Mouse (Mus musculus): ENCODE measurements around the gene Tmem130.

The Tmem130 gene

DNA sequence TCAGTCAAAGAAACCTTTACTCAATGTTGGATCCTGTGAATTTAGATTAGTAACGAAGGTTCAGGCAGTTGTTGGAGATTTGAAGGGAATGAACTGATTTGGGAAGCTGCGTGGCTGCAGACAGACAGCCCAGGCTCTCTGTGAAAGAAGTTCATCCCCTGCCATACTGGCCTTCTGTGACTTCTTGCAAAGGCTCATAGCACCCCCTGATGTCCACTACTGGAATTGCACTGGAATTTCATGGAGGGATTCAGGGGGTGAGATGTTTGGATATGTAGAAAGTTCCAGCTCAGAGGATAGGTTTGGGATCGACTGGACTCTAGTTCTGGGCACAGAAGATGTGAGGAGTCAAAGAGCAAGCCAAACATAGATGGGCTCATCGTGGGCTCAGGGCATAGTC, 27.7 kb downstream of the Tmem130 start:
- in situ Hi-C loops (cut with MboI) = loop anchor here (25.0 kb wide), 3 partner anchors 347 to 697 kb away; partner anchors contain the start of genes Bri3 and Ocm

GRCm38 (mm10) chr5:144729216-144729615, 32.4 kb downstream of the Tmem130 start:
- in situ Hi-C loops (cut with MboI) = loop anchor here (25.0 kb wide), 3 partner anchors 342 to 692 kb away; partner anchors contain the start of genes Bri3 and Ocm

- in situ Hi-C loops (cut with MboI) = loop anchor here (25.0 kb wide), 3 partner anchors 341 to 691 kb away; partner anchors contain the start of genes Bri3 and Ocm
These were observed 33.4 kb downstream of the Tmem130 start for GRCm38 (mm10) chr5:144728237-144728636.

DNA sequence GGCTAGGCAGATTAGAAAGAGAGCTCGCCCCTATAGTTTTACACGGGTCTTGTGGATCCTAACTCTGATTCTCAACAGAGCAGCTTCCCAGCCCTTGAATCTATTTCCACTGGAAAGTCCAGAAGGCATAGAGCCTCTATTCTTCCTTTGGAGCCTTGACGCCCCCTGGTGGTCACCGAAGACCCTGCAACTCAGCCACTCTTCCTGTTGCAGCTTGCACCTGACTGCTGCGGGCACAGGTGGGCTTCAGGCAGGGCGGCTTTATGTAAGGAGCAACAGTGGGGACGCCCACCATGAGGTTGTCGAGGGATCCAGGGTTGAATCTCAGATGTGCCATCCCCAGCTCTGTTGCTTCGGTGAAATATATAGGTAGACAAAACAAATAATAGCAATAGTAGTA, 34.5 kb downstream of the Tmem130 start:
- in situ Hi-C loops (cut with MboI) = loop anchor here (25.0 kb wide), 3 partner anchors 340 to 690 kb away; partner anchors contain the start of genes Bri3 and Ocm

GRCm38 (mm10) chr5:144725554-144725953, 36.1 kb downstream of the Tmem130 start:
- in situ Hi-C loops (cut with MboI) = loop anchor here (25.0 kb wide), 3 partner anchors 338 to 688 kb away; partner anchors contain the start of genes Bri3 and Ocm

DNA sequence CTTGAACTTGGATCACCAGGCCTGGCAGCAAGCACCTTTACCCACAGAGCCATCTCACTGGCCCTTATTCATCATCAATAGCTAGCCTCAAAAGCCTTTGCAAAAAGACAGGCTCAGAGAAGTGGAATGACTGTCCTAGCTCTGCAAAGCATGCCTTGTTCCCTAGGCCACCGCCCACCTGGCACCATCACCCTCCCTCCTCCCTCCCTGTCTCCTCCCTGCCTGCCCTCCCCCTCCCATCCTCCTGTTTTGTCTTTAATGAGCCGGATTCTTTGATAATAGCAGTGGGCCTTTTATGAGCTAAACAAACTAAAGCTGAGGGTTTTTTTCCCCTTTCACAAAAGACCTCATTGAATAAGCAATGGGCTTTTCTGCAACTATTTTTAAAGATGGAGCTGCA, 36.7 kb downstream of the Tmem130 start:
- in situ Hi-C loops (cut with MboI) = loop anchor here (25.0 kb wide), 3 partner anchors 338 to 688 kb away; partner anchors contain the start of genes Bri3 and Ocm

GRCm38 (mm10) chr5:144720281-144720680, 41.3 kb downstream of the Tmem130 start:
- in situ Hi-C loops (cut with MboI) = no loop called here

DNA sequence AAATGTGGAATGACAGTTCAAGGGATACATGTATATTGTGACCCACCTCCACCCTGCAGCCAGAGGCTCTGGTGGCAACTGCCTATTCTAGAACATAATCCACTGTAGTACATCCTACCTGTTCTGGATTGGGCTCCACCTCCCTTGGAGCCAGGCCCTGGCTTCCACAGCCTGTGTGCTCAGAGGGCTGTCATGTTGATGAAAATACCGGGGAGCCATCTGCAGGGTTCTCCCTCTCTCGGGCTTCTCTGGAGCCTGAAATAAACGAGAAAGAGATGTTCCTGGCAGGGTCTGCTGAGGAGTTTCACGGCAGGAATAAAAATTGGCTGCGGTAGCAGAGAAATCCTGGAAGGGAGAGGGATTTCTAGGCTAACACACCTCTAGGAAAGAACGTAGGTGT, 41.8 kb downstream of the Tmem130 start:
- in situ Hi-C loops (cut with MboI) = no loop called here

DNA sequence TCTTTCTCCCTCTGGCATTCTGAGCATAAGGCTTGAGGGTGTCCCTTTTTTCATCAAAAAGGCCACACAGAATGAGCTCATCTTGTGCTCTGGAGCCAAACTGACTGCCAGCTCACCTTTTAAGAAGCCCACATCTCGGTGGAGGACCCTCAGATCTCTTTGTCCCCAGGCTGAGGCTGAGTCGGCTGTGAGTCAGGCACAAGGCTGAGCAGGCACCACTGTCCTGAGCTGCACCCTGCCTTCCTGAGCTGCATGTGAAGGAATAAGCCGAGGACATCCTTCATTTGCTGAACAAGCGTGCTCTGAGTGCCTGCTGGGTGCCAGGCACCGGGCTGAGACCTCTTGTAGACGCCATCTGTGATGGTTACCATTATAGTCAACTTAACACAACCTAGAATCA, 44.4 kb downstream of the Tmem130 start:
- in situ Hi-C loops (cut with MboI) = no loop called here

- in situ Hi-C loops (cut with MboI) = no loop called here
These were observed 48.2 kb downstream of the Tmem130 start for GRCm38 (mm10) chr5:144713371-144713770.

GRCm38 (mm10) chr5:144707603-144708002, 54.0 kb downstream of the Tmem130 start:
- in situ Hi-C loops (cut with MboI) = no loop called here

DNA sequence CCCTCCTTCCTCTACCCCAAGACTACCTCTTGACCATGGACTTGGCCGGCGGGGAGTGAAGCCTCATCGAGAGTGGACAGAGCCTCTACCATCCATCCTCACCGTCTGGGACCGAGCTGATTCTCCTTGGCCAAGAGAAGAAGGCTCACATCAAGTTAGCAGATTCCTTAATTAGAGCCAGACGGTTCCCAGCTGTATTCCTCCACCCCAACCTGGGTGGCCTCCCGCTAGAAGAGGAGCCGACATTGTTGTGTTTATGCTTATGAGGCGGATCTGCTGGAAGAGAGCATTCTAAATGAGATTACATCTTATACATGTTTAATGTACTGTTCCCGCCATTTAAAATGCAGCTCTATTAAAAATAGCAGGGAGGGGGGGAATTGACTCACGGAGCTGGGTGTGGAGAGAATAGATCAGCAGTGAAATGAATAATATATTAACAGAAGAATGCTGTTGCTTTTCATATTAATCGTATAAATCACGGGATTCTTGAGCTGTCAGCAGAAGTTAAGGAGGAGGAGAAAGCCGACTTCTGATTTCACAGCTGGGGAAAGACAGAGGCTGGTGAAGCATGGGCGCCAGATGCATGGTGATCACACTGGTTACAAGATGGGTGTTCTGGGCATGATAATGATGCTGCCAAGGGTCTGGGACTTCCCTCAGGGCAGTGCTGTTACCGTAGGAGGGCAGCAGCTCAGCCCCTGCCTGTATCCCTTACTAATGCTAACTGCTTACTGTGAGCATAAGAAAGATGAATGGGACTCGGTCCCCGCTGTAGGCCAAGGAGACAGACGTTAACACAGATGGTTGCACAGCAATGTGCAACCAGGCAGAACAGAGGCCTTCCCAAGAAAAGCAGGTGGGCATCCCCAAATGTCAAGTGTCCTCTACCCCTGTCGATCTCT, 57.9 kb downstream of the Tmem130 start:
- in situ Hi-C loops (cut with MboI) = no loop called here

GRCm38 (mm10) chr5:144695289-144696060, 66.1 kb downstream of the Tmem130 start:
- in situ Hi-C loops (cut with MboI) = no loop called here

DNA sequence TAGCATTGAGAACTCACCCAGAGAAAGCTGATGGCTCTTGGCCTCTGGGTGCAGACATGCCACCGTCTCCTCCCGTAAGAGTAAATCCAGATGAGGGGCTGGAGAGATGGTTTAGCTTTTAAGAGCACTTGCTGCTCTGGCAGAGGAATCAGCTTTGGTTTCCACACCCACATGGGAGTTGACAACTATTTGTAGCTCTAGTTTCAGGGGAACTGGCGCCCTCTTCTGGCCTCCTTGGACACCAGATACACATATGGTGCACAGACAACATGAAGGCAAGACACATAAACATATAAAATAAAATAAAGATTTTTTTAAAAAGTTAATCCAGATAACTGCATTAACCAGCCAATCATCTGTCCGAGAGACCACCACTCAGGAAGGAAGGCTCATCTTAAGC, 67.5 kb downstream of the Tmem130 start:
- in situ Hi-C loops (cut with MboI) = no loop called here

GRCm38 (mm10) chr5:144691421-144691820, 70.2 kb downstream of the Tmem130 start:
- in situ Hi-C loops (cut with MboI) = no loop called here

DNA sequence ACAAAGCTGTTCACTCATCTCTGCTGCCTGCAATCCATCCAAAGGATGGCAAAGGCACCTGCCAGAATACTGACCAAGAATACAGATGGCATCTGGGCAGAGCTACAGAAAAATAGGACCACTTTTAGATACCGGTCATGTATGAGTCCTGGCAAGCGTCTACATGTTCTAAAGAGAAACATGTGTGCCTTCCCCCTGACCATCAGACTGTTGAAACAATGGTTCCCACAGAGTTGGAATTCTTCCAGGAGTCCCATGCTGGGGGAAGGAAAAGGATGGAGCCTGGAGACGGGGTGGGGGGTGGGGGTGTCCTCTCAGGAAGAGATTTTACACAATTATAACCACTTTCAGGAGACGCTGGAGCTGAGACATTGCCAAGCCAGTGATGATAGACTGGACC, 73.2 kb downstream of the Tmem130 start:
- in situ Hi-C loops (cut with MboI) = no loop called here
